Mouse (Mus musculus) midbrain, postnatal 0 days (tissue): ENCODE data around the gene Lix1l. TPM values are rescaled to one million over a fixed set of nuclear protein-coding genes. Genes with fewer than 3 reads are reported as not detected.

Source experiments
- ATAC-seq: fragments of 200-750 bp; cut with Nextera tagmentation; 2 replicates; pipeline ENCODE4 v1.8.0; 2017; ENCODE audit warnings: moderate number of reproducible peaks, mild to moderate bottlenecking, moderate TSS enrichment, moderate library complexity; ENCODE audit not compliant: low FRiP score
- DNase-seq: peaks from one replicate; pipeline ENCODE4 v3.0.0-alpha.2; 2015; ENCODE audit warnings: low spot score
- H3K27ac ChIP-seq: fragments of 300-500 bp; sonication (generic); 2 replicates; pipeline ENCODE4 v1.5.1; 2014; ENCODE audit warnings: low read depth, mild to moderate bottlenecking, low read length, mixed read lengths
- H3K27me3 ChIP-seq: fragments of 300-500 bp; sonication (generic); 2 replicates; pipeline ENCODE4 v1.6.1; 2014; ENCODE audit warnings: low read length, control low read depth, mixed read lengths; ENCODE audit not compliant: insufficient read depth
- H3K36me3 ChIP-seq: fragments of 300-500 bp; sonication (generic); 2 replicates; pipeline ENCODE4 v1.6.1; 2014; ENCODE audit warnings: low read length, control low read depth, mixed read lengths; ENCODE audit not compliant: insufficient read depth
- H3K4me1 ChIP-seq: fragments of 300-500 bp; sonication (generic); 2 replicates; pipeline ENCODE4 v1.6.1; 2014; ENCODE audit warnings: mild to moderate bottlenecking, control low read depth, antibody characterized with exemption, low read length, mixed read lengths; ENCODE audit not compliant: insufficient read depth
- H3K4me2 ChIP-seq: fragments of 300-500 bp; sonication (generic); 2 replicates; pipeline ENCODE4 v1.6.1; 2014; ENCODE audit warnings: low read depth, mild to moderate bottlenecking, low read length, mixed read lengths; ENCODE audit not compliant: poor library complexity, severe bottlenecking
- H3K4me3 ChIP-seq: fragments of 300-500 bp; sonication (generic); 2 replicates; pipeline ENCODE4 v1.5.1; 2014; ENCODE audit warnings: low read depth, mild to moderate bottlenecking, low read length, moderate library complexity
- H3K9ac ChIP-seq: fragments of 300-500 bp; sonication (generic); replicated peaks from 2 replicates; pipeline ENCODE4 v1.6.1; 2014; ENCODE audit warnings: mild to moderate bottlenecking, low read length, moderate library complexity, mixed read lengths; ENCODE audit not compliant: poor library complexity, severe bottlenecking
- H3K9me3 ChIP-seq: fragments of 300-500 bp; sonication (generic); 2 replicates; pipeline ENCODE4 v1.6.1; 2016; ENCODE audit warnings: low read length, control low read depth
- CTCF ChIP-seq: IDR thresholded peaks from 2 replicates; pipeline ENCODE4 v1.5.1; 2016; ENCODE audit warnings: antibody characterized with exemption, mild to moderate bottlenecking
- WGBS: fragments of 180-500 bp; shearing (Covaris S2); extraction: QIAGEN DNeasy Blood & Tissue Kit; methylation state at CpG from one replicate; pipeline ENCODE4 v1.1.7; 2014; 5-methylcytosine and 5-hydroxymethylcytosine counted together
- polyA plus RNA-seq: library from polyadenylated mRNA; unstranded; fragments of >200 nt; fragmentation: Nextera tagmentation; extraction: Ambion mirVana; gene quantifications from 2 replicates; pipeline ENCODE4 v1.2.1, GENCODE M21; 2015
- total RNA-seq: library from RNA; depleted of rRNA; stranded (reverse); fragments of >200 nt; gene quantifications from 2 replicates; pipeline ENCODE4 v1.2.3, GENCODE M21; 2014

Lix1l gene
- total and polyA plus RNA-seq, 2 experiments from 2014 or later = 3.2 to 52.9 TPM

DNA sequence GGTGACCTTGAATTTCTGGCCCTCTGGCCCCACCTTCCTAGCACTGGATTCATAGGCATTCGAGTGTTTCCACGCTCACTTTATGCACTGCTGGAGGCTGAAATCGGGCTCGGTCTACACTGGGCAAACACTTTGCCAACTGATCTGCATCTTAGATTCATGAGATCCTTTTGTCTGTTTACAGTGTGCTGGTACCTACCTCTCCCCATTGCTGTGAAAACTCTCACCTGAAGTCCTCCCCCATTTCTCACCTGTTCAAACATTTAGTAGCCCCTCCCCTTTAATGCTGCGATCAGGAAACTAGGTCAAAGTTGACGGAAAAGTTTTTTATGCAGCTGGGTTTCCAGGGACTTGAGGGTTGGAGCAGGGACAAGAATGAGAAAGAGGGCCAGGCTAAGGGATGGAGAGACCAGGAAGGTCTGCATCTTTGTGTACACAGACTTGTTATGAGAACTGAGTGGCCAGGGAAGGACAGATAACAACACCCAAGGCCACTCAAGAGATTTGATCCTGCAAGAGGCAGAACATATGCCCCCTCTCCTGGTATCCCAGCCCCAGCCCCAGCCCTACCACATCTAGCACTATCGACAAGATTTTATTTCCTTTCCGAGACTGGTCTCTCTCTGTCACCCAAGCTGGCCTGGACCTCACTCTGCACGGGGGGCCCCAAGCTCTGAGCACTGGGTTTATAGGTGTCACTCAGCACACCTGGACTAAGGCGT is 36.9 kb upstream of the Lix1l start:
- no peak overlapping the region for H3K9ac ChIP-seq
- H3K27ac ChIP-seq = no peak overlapping the region
- H3K9me3 ChIP-seq = no peaks in the 10 kb centered on the region
- H3K36me3 ChIP-seq = peaks cover 17% of the 10 kb centered on the region
- no peak overlapping the region for H3K4me2 ChIP-seq
- 74% methylated on average over 10 of the region's 10 CpGs for WGBS
- TF ChIP-seq CTCF = no peak
- 0 out of 2 replicates have a peak, but pooled peaks have one; percentile 25 for ATAC-seq
- no peak overlapping the region for H3K4me3 ChIP-seq
- no peak for DNase-seq
- no peaks in the 10 kb centered on the region for H3K27me3 ChIP-seq
- H3K4me1 ChIP-seq = peaks cover 12% of the 10 kb centered on the region; the same call in 1 of the 2 replicates

DNA sequence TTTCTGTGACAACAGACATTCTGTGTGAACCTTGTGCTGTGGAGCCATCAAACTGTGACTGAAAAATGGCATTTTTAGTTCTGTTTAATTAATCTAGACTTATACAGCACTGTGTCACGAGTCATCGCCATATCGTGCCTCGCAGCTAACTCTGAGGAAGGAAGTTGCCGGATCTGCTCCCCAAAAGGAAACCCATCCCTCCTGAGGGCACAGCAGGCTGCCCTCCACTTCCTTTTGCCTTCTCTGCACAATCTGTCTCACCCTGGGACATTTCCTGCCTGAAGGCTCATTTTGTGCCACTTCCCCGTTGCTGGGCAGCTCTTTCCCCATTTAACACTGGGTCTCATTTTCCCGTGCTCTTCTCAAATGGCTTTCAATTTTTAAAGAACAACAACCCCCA is 36.3 kb upstream of the Lix1l start:
- H3K9me3 ChIP-seq = no peaks in the 10 kb centered on the region
- peaks cover 8% of the 10 kb centered on the region; the same call in 1 of the 2 replicates for H3K4me1 ChIP-seq
- H3K27me3 ChIP-seq = no peaks in the 10 kb centered on the region
- no peak overlapping the region for H3K27ac ChIP-seq
- ATAC-seq = no peak
- no peak overlapping the region for H3K9ac ChIP-seq
- no peak for DNase-seq
- no peak for TF ChIP-seq CTCF
- no peak overlapping the region for H3K4me2 ChIP-seq
- peaks cover 16% of the 10 kb centered on the region for H3K36me3 ChIP-seq
- H3K4me3 ChIP-seq = no peak overlapping the region
- 80% methylated on average over 7 of the region's 7 CpGs for WGBS

GRCm38 (mm10) chr3:96565105-96565504 is 35.8 kb upstream of the Lix1l start:
- no peaks in the 10 kb centered on the region for H3K9me3 ChIP-seq

DNA sequence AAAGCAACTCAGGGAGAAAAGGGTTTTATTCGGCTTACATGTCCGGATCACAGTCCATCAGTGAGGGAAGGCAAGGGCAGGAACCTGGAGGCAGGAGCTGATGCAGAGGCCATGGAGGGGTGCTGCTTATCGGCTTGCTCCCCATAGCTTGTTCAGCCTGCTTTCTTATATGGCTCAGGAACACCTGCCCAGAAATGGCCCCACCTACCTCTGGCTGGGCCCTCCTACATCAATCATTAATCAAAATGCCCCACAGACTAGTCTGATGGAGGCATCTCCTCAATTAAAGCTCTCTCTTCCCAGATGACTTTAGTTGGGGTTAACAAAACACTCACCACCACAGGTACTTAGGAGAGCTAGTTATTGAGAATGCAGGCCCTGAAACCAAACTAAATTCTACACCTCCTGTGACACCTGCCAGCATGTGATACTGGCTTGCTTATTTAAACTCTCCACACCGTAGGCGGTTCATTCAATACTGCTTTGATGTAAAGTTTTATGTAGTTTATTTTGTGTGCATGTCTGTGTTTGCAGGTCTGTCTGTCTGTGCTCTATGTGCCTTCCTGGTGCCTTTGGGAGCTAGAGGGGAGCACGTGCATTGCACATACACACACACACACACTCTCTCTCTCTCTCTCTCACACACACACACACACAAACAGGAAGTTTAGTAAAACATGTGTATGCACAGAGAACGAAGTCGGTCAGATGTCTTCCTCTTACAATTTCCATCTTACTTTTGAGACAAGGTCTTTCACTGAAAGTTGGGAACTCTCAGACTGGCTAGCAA is 34.1 kb upstream of the Lix1l start:
- Histone ChIP-seq H3K27ac (no peak overlapping the region), H3K4me1 (no peaks in the 10 kb centered on the region), H3K9ac (no peak overlapping the region), H3K4me3 (no peak overlapping the region), H3K27me3 (no peaks in the 10 kb centered on the region), H3K9me3 (no peaks in the 10 kb centered on the region), H3K4me2 (no peak overlapping the region), H3K36me3 (no peaks in the 10 kb centered on the region)
- DNase-seq = no peak
- no peak for ATAC-seq
- TF ChIP-seq CTCF = no peak
- 79% methylated on average over 8 of the region's 8 CpGs for WGBS

More at GRCm38 (mm10) chr3:96565105-96565504, 35.8 kb upstream of the Lix1l start:
- Histone ChIP-seq H3K4me1 (0 out of 2 replicates have a peak, but pooled peaks cover 4% of the 10 kb centered on the region), H3K9ac (no peak overlapping the region), H3K4me2 (no peak overlapping the region), H3K4me3 (no peak overlapping the region), H3K27ac (no peak overlapping the region), H3K36me3 (peaks cover 11% of the 10 kb centered on the region), H3K27me3 (no peaks in the 10 kb centered on the region)
- ATAC-seq (no peak), DNase-seq (no peak)
- 93% methylated on average over 2 of the region's 3 CpGs for WGBS
- TF ChIP-seq CTCF = no peak

DNA sequence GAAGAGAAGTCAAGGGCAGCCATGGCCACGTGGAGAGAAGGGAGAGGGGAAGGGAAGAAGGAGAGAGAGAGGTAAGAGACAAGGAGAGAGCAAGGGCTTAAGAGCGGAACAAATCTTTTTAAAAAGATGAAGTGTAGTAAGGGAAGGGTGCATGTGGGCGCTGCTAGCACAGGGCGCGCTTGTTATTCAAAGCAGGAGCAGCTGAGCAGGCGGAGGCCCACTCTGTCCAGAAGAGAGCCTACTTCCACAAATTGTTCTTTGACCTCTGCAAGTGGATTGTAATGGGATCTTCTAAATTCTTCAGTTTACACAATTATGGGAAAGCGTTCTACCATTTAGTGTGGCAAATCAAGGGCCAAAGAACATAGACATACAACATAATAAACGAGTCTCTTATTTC is 32.3 kb upstream of the Lix1l start:
- H3K9ac ChIP-seq = no peak overlapping the region
- no peaks in the 10 kb centered on the region for H3K4me1 ChIP-seq
- no peak overlapping the region for H3K4me2 ChIP-seq
- H3K4me3 ChIP-seq = no peak overlapping the region
- DNase-seq (no peak), ATAC-seq (no peak)
- no peaks in the 10 kb centered on the region for H3K9me3 ChIP-seq
- no peaks in the 10 kb centered on the region for H3K27me3 ChIP-seq
- H3K27ac ChIP-seq = no peak overlapping the region
- no peak for TF ChIP-seq CTCF
- H3K36me3 ChIP-seq = no peaks in the 10 kb centered on the region
- 43% methylated on average over 8 of the region's 8 CpGs for WGBS

GRCm38 (mm10) chr3:96569506-96569905 is 31.4 kb upstream of the Lix1l start:
- Histone ChIP-seq H3K9ac (no peak overlapping the region), H3K4me2 (no peak overlapping the region), H3K27me3 (no peaks in the 10 kb centered on the region), H3K4me1 (no peaks in the 10 kb centered on the region), H3K4me3 (no peak overlapping the region), H3K36me3 (no peaks in the 10 kb centered on the region), H3K27ac (no peak overlapping the region), H3K9me3 (no peaks in the 10 kb centered on the region)
- ATAC-seq (no peak), DNase-seq (no peak)
- no peak for TF ChIP-seq CTCF
- WGBS = 84% methylated on average over 13 of the region's 13 CpGs
